14 mouse cellular contexts compared by ENCODE assay signal in the genomic region with DNA sequence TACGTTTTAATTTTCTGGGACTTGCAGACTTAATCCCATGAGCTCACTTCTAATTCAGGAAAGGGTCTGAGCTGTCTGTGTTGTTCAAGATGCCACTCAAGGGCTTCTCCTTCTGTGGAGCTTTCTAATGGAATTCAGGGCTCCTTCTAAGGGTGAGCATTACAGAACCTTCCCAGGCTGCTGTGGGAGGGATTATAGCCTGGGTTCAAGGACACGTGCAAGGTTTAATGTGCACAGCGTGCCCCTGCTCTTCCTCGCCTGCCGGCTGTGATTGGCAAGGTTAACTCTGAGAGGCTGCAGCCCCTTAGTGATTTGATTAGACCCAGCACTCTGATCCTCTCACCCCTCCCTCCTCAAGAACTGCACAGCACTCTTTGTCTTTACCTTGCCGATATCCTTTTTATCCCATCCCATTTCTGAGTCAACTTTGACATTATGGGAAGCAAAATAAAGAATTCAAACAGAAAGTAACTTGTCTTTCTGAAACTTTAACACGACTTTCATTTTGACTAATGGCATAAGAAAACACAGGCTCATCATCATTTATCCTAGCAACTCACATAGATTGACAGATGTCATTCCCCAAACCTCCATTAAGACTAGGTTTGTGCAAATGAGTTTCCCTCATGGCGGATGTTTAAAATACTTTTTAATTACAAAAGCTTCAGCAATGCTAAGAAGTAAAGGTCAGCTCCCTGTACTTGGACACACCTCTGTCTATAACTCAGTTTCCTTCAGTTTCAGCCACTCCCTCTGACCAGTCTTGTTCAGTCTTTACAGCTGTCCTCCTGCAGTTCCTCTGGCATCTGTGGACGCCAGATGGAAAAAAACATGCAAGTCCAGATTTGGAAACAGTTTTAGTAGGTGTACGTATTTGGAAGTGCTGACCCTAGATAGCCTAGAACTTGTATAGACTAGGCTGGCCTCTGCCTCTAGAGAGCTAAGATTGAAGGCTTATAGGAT.
A peak's percentile ranks its signal among the peaks of the same experiment; 100 is the strongest.
DNase-seq lines count a peak whose midpoint lies in the region; ATAC-seq lines count a peak whose summit lies in the region.
"Had no signal": no experiment of that assay in that cellular context is flagged by ENCODE, and none has a peak within 500 bp of the region (broad histone marks: within the 10 kb centered on the region; RNA-seq: fewer than 3 reads in every experiment).

No protein-coding gene starts in this region.

- no peak overlapping the region for H3K4me3 ChIP-seq in forebrain, embryonic 12.5 days (replicated peaks)
- no peak overlapping the region for H3K4me3 ChIP-seq in forebrain, embryonic 10.5 days
- H3K4me3 ChIP-seq in midbrain, embryonic 10.5 days, result no peak overlapping the region
- H3K4me3 ChIP-seq in midbrain, embryonic 16.5 days (ENCODE audit: low read depth, low read length), result no peak overlapping the region
- no peak overlapping the region for H3K4me3 ChIP-seq in forebrain, embryonic 13.5 days
- H3K4me3 ChIP-seq in hindbrain, embryonic 11.5 days (ENCODE audit: low read depth, low read length), result no peak overlapping the region
- H3K4me3 ChIP-seq: liver, embryonic 13.5 days had no signal

- no peak for DNase-seq in forebrain, embryonic 10.5 days (ENCODE audit: extremely low spot score, low spot score)
- DNase-seq in midbrain, embryonic 10.5 days (ENCODE audit: low spot score), result peak; percentile 27
- no peak for DNase-seq in hindbrain, embryonic 11.5 days (ENCODE audit: low spot score)
- no peak for DNase-seq in thymus, postnatal 14 days
- DNase-seq: cerebellum, adult 18-20 months; gastrocnemius, postnatal 14 days; kidney, adult 9 months; liver, embryonic 13.5 days; lung, postnatal 10 days; right cerebral cortex, postnatal 14 days had no signal

- H3K36me3 ChIP-seq in forebrain, embryonic 12.5 days (replicated peaks), result no peaks in the 10 kb centered on the region
- H3K36me3 ChIP-seq in forebrain, embryonic 10.5 days (replicated peaks), result no peaks in the 10 kb centered on the region
- H3K36me3 ChIP-seq in midbrain, embryonic 10.5 days, result no peaks in the 10 kb centered on the region
- H3K36me3 ChIP-seq in midbrain, embryonic 16.5 days (ENCODE audit: control insufficient read depth, insufficient read depth, low read length), result no peaks in the 10 kb centered on the region
- H3K36me3 ChIP-seq in forebrain, embryonic 13.5 days (ENCODE audit: poor library complexity, severe bottlenecking), result no peaks in the 10 kb centered on the region
- no peaks in the 10 kb centered on the region for H3K36me3 ChIP-seq in hindbrain, embryonic 11.5 days (ENCODE audit: control insufficient read depth, insufficient read depth, low read length)
- H3K36me3 ChIP-seq: liver, embryonic 13.5 days had no signal

- H3K4me2 ChIP-seq in forebrain, embryonic 12.5 days, result no peak overlapping the region
- H3K4me2 ChIP-seq in midbrain, embryonic 16.5 days (ENCODE audit: low read length), result no peak overlapping the region
- H3K4me2 ChIP-seq in forebrain, embryonic 13.5 days, result no peak overlapping the region
- H3K4me2 ChIP-seq in hindbrain, embryonic 11.5 days (replicated peaks; ENCODE audit: low read depth, low read length), result no peak overlapping the region
- H3K4me2 ChIP-seq: hindbrain, embryonic 14.5 days; liver, embryonic 13.5 days had no signal

- 37% methylated on average over 10 of the region's 10 CpGs for WGBS in forebrain, embryonic 12.5 days
- 55% methylated on average over 10 of the region's 10 CpGs for WGBS in forebrain, embryonic 10.5 days
- 66% methylated on average over 10 of the region's 10 CpGs for WGBS in midbrain, embryonic 10.5 days
- 37% methylated on average over 10 of the region's 10 CpGs for WGBS in midbrain, embryonic 16.5 days
- WGBS in forebrain, embryonic 13.5 days, result 36% methylated on average over 10 of the region's 10 CpGs
- 78% methylated on average over 10 of the region's 10 CpGs for WGBS in hindbrain, embryonic 11.5 days

- no peaks in the 10 kb centered on the region for H3K27me3 ChIP-seq in forebrain, embryonic 12.5 days
- H3K27me3 ChIP-seq in forebrain, embryonic 10.5 days (ENCODE audit: poor library complexity, severe bottlenecking), result no peaks in the 10 kb centered on the region
- H3K27me3 ChIP-seq in midbrain, embryonic 10.5 days (ENCODE audit: low read depth, poor library complexity, severe bottlenecking), result peaks cover 26% of the 10 kb centered on the region
- no peaks in the 10 kb centered on the region for H3K27me3 ChIP-seq in midbrain, embryonic 16.5 days (ENCODE audit: control insufficient read depth, insufficient read depth, low read depth, low read length)
- no peaks in the 10 kb centered on the region for H3K27me3 ChIP-seq in forebrain, embryonic 13.5 days
- no peaks in the 10 kb centered on the region for H3K27me3 ChIP-seq in hindbrain, embryonic 11.5 days (ENCODE audit: control insufficient read depth, insufficient read depth, low read length)
- H3K27me3 ChIP-seq: liver, embryonic 13.5 days had no signal

- H3K27ac ChIP-seq in forebrain, embryonic 12.5 days, result no peak overlapping the region
- no peak overlapping the region for H3K27ac ChIP-seq in forebrain, embryonic 10.5 days
- no peak overlapping the region for H3K27ac ChIP-seq in midbrain, embryonic 10.5 days (replicated peaks)
- H3K27ac ChIP-seq in midbrain, embryonic 16.5 days (ENCODE audit: low read length), result no peak overlapping the region
- no peak overlapping the region for H3K27ac ChIP-seq in forebrain, embryonic 13.5 days
- no peak overlapping the region for H3K27ac ChIP-seq in hindbrain, embryonic 11.5 days (ENCODE audit: low read depth, low read length)
- H3K27ac ChIP-seq: hindbrain, embryonic 14.5 days; liver, embryonic 13.5 days had no signal

- peaks cover 19% of the 10 kb centered on the region for H3K4me1 ChIP-seq in forebrain, embryonic 12.5 days
- H3K4me1 ChIP-seq in forebrain, embryonic 10.5 days, result peaks cover 23% of the 10 kb centered on the region
- H3K4me1 ChIP-seq in midbrain, embryonic 10.5 days, result peaks cover 20% of the 10 kb centered on the region
- H3K4me1 ChIP-seq in midbrain, embryonic 16.5 days (ENCODE audit: control insufficient read depth, insufficient read depth, low read length), result peaks cover 4% of the 10 kb centered on the region; the same call in 1 of the 2 replicates
- H3K4me1 ChIP-seq in forebrain, embryonic 13.5 days, result peaks cover 19% of the 10 kb centered on the region
- H3K4me1 ChIP-seq in hindbrain, embryonic 11.5 days (replicated peaks; ENCODE audit: control insufficient read depth, insufficient read depth, low read length), result no peaks in the 10 kb centered on the region
- H3K4me1 ChIP-seq: liver, embryonic 13.5 days had no signal

- H3K9ac ChIP-seq in forebrain, embryonic 12.5 days, result no peak overlapping the region
- no peak overlapping the region for H3K9ac ChIP-seq in midbrain, embryonic 16.5 days (ENCODE audit: low read depth, low read length)
- H3K9ac ChIP-seq in forebrain, embryonic 13.5 days, result no peak overlapping the region
- no peak overlapping the region for H3K9ac ChIP-seq in hindbrain, embryonic 11.5 days (ENCODE audit: low read depth, low read length)
- H3K9ac ChIP-seq: hindbrain, embryonic 14.5 days; liver, embryonic 13.5 days had no signal

- ATAC-seq in forebrain, embryonic 12.5 days (ENCODE audit: low FRiP score), result peak; percentile 58
- ATAC-seq in midbrain, embryonic 16.5 days, result no peak; the same call in 1 of the 2 replicates
- ATAC-seq in forebrain, embryonic 13.5 days, result peak; percentile 45; the same call in 1 of the 2 replicates
- no peak for ATAC-seq in hindbrain, embryonic 11.5 days (ENCODE audit: low FRiP score)

- H3K9me3 ChIP-seq in forebrain, embryonic 12.5 days, result no peaks in the 10 kb centered on the region
- no peaks in the 10 kb centered on the region for H3K9me3 ChIP-seq in forebrain, embryonic 10.5 days
- no peaks in the 10 kb centered on the region for H3K9me3 ChIP-seq in midbrain, embryonic 10.5 days (replicated peaks)
- H3K9me3 ChIP-seq in midbrain, embryonic 16.5 days (replicated peaks; ENCODE audit: control insufficient read depth, low read length, poor library complexity, severe bottlenecking), result no peaks in the 10 kb centered on the region
- H3K9me3 ChIP-seq in forebrain, embryonic 13.5 days (replicated peaks), result no peaks in the 10 kb centered on the region
- H3K9me3 ChIP-seq in hindbrain, embryonic 11.5 days (ENCODE audit: control insufficient read depth, low read length), result no peaks in the 10 kb centered on the region
- H3K9me3 ChIP-seq: liver, embryonic 13.5 days had no signal

Comparison
In these comparisons a context has a peak if more than half of its experiments do, and no peak if none do; other contexts are left out.
1. ATAC-seq: peak in forebrain, embryonic 12.5 days (single experiment) and forebrain, embryonic 13.5 days (single experiment); none in midbrain, embryonic 16.5 days (single experiment) and hindbrain, embryonic 11.5 days (single experiment).